In genomic region chr14:37027248-37027933, GRCm38 (mm10) we compare ENCODE assay signal across 30 mouse cellular contexts. TPM values are rescaled to one million over a fixed set of nuclear protein-coding genes. Genes with fewer than 3 reads are reported as not detected.
"Had no signal": no experiment of that assay in that cellular context is flagged by ENCODE, and none has a peak within 500 bp of the region (broad histone marks: within the 10 kb centered on the region; RNA-seq: fewer than 3 reads in every experiment).

No protein-coding gene starts in this region.

- H3K4me3 ChIP-seq: heart, adult 2 months; heart, embryonic 13.5 days; heart, embryonic 15.5 days; hindbrain, embryonic 13.5 days; hindbrain, embryonic 15.5 days; kidney, embryonic 15.5 days; left cerebral cortex, adult 2 months; limb, embryonic 10.5 days; limb, embryonic 12.5 days; liver, embryonic 13.5 days; liver, embryonic 15.5 days had no signal

- H3K9me3 ChIP-seq: heart, embryonic 13.5 days; heart, embryonic 15.5 days; hindbrain, embryonic 13.5 days; hindbrain, embryonic 15.5 days; kidney, embryonic 15.5 days; limb, embryonic 10.5 days; limb, embryonic 12.5 days; liver, embryonic 13.5 days; liver, embryonic 15.5 days had no signal

- H3K27ac ChIP-seq: heart, adult 2 months; heart, embryonic 13.5 days; heart, embryonic 15.5 days; hindbrain, embryonic 13.5 days; hindbrain, embryonic 15.5 days; hindbrain, postnatal 0 days; kidney, embryonic 15.5 days; kidney, postnatal 0 days; left cerebral cortex, adult 2 months; limb, embryonic 10.5 days; limb, embryonic 12.5 days; liver, embryonic 13.5 days; liver, embryonic 15.5 days had no signal

- H3K4me2 ChIP-seq: heart, embryonic 11.5 days; heart, embryonic 13.5 days; heart, embryonic 15.5 days; hindbrain, embryonic 13.5 days; hindbrain, embryonic 15.5 days; kidney, embryonic 15.5 days; limb, embryonic 12.5 days; liver, embryonic 13.5 days; liver, embryonic 15.5 days had no signal

- H3K9ac ChIP-seq: heart, embryonic 13.5 days; heart, embryonic 15.5 days; hindbrain, embryonic 13.5 days; hindbrain, embryonic 15.5 days; kidney, embryonic 15.5 days; limb, embryonic 12.5 days; liver, embryonic 13.5 days; liver, embryonic 15.5 days had no signal

- H3K36me3 ChIP-seq: heart, embryonic 13.5 days; heart, embryonic 15.5 days; hindbrain, embryonic 13.5 days; hindbrain, embryonic 15.5 days; kidney, embryonic 15.5 days; limb, embryonic 10.5 days; limb, embryonic 12.5 days; liver, embryonic 13.5 days; liver, embryonic 15.5 days had no signal

- ATAC-seq: hindbrain, postnatal 0 days had no signal

- DNase-seq: gastrocnemius, postnatal 14 days; gastrocnemius, postnatal 36 days; heart, adult 11 months; heart, adult 2 months; heart, postnatal 14 days; heart, postnatal 36 days; kidney, adult 2 months; kidney, adult 9 months; kidney, postnatal 14 days; kidney, postnatal 36 days; liver; liver, embryonic 13.5 days had no signal

- H3K27me3 ChIP-seq: heart, embryonic 13.5 days; heart, embryonic 15.5 days; hindbrain, embryonic 13.5 days; hindbrain, embryonic 15.5 days; kidney, embryonic 15.5 days; limb, embryonic 12.5 days; liver, embryonic 13.5 days; liver, embryonic 15.5 days had no signal

- H3K4me1 ChIP-seq: hindbrain, embryonic 15.5 days; kidney, embryonic 15.5 days; limb, embryonic 10.5 days; limb, embryonic 12.5 days; liver, embryonic 13.5 days; liver, embryonic 15.5 days had no signal

RNA-seq across cellular contexts. Expression of gene Rgr, which starts 21.4 kb away (rescaled TPM):
- polyA plus RNA-seq: heart, adult 2 months; heart, embryonic 11.5 days; heart, embryonic 13.5 days; heart, embryonic 15.5 days; heart, postnatal 0 days; hindbrain, embryonic 11.5 days; hindbrain, embryonic 13.5 days; hindbrain, embryonic 15.5 days; hindbrain, postnatal 0 days; intestine, embryonic 14.5 days; kidney, adult 2 months; kidney, embryonic 15.5 days; kidney, postnatal 0 days; large intestine, adult 2 months; limb, embryonic 10.5 days; limb, embryonic 12.5 days; liver, embryonic 13.5 days; liver, embryonic 15.5 days had no signal

RNA-seq across cellular contexts. Expression of gene Lrit1, which starts 27.2 kb away (rescaled TPM):
- polyA plus RNA-seq: gonadal fat pad, adult 2 months; heart, adult 2 months; heart, embryonic 11.5 days; heart, embryonic 13.5 days; heart, embryonic 15.5 days; heart, postnatal 0 days; hindbrain, embryonic 11.5 days; hindbrain, embryonic 13.5 days; hindbrain, embryonic 15.5 days; hindbrain, postnatal 0 days; intestine, embryonic 14.5 days; kidney, embryonic 15.5 days; kidney, postnatal 0 days; large intestine, adult 2 months; limb, embryonic 10.5 days; limb, embryonic 12.5 days; limb, embryonic 14.5 days; liver, embryonic 13.5 days; liver, embryonic 15.5 days had no signal

RNA-seq across cellular contexts. Expression of gene Lrit2, which starts 40.3 kb away (rescaled TPM):
- polyA plus RNA-seq: gonadal fat pad, adult 2 months; heart, adult 2 months; heart, embryonic 11.5 days; heart, embryonic 13.5 days; heart, embryonic 15.5 days; heart, postnatal 0 days; hindbrain, embryonic 11.5 days; hindbrain, embryonic 13.5 days; hindbrain, embryonic 15.5 days; hindbrain, postnatal 0 days; intestine, embryonic 14.5 days; kidney, embryonic 15.5 days; kidney, postnatal 0 days; large intestine, adult 2 months; limb, embryonic 10.5 days; limb, embryonic 12.5 days; limb, embryonic 14.5 days; liver, embryonic 13.5 days; liver, embryonic 15.5 days had no signal
